Mouse (Mus musculus) cerebellum, adult 9-11 months (tissue): ENCODE data around the gene Ust.

ENCODE experiments used
- DNase-seq: peaks from one replicate; pipeline ENCODE4 v3.0.0; 2022

Gene Ust

DNA sequence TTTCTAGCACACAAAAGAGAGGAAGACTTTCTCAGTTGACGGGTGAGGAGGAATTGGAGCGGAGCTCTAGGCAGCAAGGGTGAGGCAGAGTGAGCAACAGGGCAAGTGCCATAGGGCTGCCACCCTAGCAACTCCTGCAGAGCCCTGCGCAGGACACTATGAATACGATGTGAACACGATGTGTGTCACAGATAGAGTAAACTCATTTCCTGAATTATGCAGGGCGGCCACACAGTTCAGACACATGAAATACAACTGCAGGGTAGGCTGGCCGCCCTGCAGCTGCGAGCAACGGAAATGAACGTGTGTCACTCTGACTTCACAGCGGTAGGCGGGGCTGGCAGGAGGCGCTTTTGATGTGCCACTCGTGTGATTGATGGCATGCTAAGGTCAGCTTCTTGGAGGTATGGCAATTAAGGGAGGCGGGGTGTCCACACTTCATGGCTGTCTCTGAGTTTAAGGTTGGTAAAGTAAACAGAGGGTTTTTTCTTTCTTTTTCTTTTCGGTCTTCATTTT lies 304.7 kb downstream of the Ust start:
- no peak for DNase-seq

DNA sequence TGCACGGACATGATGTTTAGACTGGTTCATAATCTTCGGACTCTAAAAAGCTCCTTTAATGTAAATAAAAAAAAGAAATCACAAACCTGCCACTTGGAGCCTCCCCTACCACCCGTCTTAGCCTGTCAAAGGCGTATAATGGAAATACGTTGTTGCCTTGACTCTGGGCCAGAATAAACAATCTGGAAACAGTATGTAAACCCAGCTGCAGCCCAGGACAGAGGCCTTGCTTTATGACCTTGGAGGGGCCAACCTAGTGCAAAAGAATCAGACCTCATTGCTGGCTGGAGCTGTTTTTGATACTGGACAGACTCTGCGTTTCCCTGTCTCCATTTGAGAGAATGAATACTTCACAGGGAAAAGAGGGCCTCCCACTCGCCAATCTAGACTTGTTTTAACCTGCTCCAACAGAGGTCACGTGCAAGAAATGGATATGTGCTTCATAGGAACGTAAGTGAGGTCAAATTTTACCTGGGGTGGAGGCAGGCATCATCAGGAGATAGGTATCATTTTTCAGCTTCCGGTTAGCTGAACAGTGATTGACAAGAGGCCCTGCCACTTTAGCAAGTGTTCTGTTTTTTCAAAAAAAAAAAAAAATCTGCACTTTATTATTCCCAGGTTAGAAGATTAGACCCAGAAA lies 305.2 kb downstream of the Ust start:
- no peak for DNase-seq

DNA sequence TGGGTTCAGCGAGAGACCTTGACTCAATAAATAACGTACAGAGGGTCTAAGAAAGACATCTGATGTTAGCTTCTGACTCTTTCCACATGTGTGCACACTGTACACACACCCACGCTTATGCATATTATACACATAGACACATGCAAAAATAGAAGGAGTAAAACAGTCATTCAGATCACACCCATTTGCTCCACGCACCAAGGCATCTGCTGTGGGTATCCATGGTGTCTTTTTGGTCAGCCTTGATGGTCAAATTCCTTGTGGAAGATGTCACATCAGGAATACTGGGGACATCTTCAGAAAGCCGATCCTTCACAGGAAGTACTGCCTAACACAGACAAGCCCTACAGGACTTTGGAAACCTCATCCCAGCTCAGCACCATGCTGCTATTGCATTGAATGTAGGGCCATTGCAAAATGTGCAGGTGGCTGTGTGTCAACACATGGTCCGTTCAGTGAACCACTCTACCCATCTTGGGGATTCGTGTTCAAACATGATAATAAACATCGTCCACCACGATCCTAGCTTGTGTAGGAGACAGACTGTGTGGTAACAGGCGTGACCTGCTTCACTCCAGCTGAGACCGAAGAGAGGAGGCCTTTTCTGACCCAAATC lies 305.9 kb downstream of the Ust start:
- no peak for DNase-seq

DNA sequence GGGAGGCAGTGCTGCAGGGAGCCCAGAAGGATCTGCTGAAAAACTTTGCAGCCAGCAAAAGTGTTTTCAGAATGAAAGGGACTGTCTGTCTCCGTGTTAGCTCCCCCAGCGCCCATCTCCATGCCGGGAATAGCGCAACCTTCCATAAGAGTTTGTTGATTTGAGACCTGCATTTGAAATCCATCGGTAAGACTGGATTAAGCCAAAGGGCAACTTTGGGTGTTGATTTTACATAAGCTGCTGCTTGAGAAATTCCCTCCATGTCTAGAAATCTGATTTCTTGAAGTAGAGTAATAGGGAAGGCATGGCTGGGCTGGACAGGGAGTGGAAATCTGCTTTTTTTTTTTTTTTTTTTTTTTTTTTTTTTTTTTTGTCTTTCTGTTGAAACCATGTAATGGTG lies 306.9 kb downstream of the Ust start:
- no peak for DNase-seq

DNA sequence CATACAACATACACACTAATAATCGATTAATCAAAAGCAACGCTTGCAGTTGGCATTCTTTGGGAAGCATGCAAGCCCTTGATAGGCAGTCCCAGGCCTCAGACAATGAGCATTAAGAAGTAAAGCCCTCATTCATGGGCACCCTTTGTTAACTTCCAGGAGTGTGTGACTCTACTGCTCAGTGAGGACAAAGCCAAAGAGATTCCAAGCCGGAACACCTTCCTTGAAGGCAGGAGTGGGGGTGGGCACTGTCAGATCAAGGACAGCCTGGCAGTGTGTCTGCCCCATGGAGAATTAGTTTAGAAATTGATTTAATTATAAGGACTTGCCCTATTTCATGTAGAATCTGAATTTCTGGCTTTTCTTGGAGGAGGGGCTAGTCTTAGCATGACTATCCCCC lies 308.3 kb downstream of the Ust start:
- DNase-seq = no peak

DNA sequence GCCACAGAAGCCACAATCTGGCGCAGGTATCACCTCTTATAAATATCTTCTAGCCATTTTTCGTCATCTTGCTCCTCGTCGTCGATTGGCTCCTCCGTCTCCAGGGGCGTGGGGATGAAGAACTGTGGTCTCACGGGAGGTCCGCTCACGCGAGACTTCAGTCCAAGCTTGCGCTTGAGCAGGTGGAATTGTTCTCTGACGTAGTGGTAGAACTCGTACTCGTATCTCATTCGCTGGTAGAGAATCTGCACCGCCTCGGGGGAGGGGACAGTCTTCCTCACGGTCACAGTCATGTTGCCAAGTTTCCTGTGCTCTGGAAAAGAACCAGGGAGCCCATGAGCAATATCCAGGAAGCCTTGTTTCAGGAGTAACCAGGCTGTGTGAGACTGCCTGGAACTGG lies 311.3 kb downstream of the Ust start:
- DNase-seq = no peak

DNA sequence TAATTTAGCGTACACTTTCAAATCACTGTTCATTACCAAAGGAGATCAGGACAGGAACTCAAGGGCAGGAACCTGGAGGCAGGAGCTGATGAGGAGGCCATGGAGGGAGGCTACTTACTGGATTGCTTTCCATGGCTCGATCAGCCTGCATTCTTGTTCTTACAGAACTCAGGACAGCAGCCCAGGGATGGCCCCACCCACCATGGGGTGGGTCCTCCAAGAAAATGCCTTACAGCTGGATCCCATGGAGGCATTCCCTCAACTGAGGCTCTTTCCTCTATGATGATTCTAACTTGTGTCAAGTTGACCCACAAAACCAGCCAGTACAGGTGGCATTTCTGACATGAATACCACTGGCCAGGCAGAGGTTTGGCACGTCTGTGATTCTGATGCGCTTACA lies 314.9 kb downstream of the Ust start:
- no peak for DNase-seq

DNA sequence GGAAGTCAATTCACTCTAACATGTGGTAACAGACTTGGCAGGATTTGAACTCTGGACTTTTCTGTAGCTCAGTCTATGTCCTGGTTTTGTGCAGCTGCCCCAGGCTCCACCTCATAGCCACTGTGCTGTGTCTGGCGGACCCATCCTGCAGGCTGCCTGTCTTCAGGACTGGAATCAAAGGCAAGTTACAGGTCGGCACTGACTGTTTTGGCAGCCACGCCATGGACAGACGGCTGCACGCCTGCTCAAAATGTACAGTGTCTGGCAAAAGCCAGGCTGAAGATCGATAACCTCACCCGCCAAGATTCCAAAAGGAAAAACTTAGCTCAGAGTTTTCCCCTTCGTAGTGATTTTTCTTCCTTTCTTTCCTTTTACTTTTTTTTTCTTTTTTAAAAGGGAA lies 318.8 kb downstream of the Ust start:
- DNase-seq = no peak

DNA sequence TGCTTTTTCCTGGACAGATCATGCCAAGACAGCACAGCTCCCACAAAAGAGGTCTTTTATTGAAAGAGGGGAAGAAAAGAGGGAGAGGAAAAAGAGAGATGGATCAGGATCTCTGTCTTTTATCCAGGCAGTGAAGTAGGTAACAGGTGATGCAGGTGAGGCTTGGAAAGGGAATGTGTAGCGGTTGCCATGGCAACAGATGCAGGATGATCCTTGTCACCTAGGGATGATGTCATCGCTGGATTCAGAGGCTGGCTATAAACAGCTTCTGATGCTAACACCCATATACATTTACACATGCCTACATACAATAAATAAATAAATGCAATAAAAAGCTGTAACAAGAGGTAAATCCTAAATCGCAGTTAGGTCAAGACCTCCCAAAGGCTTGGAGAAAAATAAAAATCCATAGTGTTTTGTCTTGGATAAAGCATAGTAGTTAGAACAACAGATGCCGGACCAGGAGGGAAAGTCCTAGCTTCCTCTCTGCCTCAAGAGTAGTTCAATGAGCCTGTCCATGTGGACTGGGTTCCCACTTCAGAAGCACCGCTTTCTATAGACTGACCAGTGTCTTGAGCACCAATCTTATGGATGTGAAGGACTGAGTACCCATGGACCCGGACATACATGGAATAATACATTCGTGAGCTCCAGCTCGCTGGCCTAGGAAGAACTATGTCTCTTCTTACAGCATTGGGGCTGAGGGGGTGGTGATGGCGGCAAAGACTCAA lies 319.4 kb downstream of the Ust start:
- DNase-seq = no peak

DNA sequence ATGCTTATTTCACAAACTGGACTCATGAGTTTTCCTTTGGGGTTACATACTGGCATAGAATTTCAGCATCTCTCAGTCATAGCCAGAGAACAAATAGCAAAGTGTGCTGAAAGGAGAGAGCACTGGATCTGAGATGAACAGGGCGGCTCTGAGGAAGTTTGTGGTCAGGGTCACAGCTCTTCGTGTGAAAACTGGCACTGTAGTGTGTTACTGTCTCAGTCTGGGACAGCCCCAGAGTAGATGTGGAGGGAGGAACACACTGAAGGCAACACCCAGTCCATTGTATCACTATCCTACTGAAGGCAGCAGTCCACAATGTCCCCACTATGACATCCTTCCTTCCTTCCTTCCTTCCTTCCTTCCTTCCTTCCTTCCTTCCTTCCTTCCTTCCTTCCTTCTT lies 321.0 kb downstream of the Ust start:
- DNase-seq = no peak

DNA sequence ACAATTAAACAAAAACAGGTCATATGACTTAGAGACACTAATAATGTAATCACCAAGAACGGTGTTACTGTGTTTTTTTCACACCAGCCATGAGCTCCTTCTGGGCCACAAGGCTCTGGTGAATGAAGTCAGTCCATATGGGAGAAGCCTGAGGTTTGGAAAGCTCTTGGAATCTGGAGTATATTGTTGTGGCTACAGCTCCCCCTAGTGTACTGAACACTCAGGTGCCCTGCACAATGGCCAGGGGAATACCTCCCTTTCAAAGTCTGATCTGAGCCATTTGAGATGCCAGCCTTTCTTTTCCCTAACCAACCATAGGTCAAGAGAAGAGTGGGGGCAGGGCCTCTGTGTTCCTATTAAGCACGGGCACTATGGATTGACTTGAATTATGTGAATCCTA lies 322.3 kb downstream of the Ust start:
- DNase-seq = peak; percentile 69

DNA sequence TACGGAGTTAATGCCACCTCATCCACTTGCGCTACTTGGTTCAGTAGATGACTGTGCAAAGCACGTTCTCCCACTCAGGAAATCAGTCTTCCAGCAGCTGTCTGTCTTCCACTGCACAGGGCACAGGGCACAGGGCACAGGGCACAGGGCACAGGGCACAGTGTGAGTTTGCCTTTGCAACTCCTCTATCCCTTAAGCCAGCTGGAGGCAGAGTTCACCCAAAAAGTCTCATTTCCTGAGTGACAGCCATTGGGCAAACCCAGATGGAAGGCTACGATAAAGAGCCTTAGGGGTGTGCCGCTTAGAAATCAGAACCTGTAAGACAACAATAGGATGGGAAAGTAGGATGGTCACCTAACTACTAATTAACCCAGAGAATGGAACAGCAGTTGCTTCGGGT lies 322.9 kb downstream of the Ust start:
- DNase-seq = no peak

DNA sequence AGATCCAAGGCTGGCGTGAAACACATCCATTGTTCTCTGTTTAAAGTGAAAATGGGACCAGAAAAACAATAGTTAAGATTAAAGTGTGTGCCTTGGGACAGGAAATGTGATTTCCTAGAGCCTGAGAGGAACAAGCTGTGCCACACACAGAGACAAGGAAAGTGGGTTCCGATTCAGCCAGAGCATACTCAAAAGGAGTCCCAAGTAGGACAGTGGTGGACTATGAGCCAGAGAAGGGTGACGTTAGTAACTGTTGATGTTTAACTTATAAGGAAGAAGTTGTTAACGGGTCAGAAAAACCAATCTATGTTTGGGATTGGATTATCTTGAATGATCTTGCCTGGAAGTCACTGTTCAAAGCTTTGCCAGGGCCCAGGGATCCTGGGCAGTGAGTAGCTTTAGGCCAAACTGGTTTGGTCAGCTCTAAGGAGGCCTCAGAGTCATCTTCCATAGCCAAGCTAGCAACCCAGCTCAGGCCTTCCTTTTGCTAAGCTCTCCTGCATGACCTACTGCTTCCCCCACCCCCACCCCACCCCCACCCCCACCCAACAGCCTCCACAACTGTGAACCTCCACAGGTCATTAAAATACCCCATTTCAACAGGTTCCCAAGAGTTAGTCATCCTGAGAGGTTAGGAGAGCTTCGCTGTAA lies 329.2 kb downstream of the Ust start:
- no peak for DNase-seq

DNA sequence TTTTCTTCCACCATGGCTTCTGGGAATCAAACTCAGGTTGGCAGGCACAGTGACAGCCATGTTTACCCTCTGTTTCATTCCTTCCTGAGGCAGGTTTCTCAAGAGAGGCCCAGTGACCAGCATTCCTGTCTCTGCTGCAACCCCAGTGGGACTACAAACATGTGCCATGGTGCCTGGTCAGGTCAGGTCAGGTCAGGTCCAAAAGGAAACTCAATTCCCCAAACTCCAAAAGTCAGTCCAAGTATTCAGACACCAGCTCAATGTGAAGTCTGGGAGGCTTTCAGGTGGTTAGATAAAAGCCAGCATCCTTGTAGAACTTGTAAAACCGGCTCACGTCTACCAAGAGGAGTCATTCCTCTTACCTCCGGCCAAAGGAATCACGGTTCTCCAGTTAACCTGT lies 333.0 kb downstream of the Ust start:
- DNase-seq = no peak

DNA sequence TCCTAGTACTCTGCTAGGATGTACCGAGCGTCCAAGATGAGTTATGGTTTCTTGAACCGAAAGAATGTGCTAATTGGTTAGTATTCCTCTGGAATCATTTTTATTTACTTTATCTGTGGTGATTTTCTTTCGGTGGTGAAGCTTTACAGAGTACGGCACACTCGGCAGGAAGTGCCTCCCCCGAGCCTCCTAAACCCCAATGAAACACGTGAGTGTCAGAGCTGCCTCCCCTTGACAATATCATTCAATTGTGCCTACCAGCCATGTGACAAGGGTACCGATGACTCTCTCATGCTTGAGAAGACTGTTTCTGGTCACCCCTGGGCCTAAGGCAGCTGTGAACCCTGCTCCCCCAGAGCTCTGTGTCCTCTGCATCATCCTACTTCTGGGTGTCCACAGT lies 333.9 kb downstream of the Ust start:
- no peak for DNase-seq

DNA sequence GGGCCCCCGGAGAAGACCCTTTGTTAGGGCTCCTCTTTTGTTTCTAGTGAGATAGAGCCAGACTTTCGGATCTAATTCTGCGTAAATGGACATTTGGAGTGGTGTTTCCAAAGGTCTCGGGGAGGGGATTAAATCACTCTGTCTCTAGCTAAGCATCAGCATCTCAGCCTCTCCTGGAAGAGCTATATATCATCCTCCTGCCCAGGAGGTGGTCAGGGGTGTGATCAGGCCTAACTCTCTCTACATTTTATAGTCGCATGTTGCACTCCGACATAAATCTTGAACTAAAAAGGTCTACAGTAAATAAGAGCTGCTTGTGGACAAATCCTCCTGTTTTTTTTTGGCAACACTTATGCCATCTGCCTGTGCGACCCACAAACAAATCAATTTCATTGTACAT lies 335.5 kb downstream of the Ust start:
- no peak for DNase-seq

DNA sequence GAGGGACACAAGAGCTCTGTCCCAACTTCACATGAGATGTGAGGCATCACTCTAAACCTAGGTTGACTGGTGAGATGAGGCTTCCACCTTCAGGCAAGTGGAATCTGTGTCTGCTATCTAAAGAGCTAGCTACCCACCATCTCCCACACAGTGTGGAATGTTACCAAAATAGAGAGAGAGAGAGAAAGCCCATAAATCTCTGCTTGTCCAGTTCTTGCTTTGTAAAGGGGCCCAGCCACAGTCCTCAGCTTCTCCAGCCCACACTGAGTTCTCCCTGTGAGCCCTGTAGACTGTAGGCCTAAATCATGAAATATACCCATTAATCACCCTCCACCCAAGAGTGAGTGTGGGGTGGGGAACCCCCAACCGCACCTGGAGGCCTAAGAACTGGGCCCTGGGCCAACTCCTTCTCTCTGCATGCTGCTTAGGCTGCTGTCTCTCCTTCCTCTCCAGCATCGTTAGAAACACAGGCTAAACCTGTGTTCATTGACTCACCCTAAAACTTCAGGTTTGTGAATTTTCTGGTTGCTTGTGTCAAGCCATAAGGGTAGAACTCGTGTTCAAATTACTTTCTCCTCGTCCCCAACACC lies 336.9 kb downstream of the Ust start:
- DNase-seq = no peak

DNA sequence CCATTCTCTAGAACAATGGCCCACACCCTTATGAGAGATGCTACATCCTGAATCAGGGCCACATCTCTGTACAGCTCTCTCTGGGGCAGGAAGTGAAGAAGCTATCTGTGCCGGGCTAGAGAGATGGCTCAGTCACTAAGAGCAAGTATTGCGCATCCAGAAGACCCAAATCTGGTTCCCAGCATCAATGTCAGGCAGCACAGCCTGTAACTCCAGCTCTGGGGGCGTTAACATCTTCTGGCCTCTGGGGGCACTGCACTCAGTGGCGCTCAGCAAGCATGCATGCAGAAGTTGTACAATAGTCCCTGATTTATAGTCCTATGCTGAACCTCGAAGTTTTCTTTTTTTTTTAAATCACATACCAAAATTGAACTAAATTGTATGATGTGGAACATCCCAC lies 341.0 kb downstream of the Ust start:
- DNase-seq = no peak

DNA sequence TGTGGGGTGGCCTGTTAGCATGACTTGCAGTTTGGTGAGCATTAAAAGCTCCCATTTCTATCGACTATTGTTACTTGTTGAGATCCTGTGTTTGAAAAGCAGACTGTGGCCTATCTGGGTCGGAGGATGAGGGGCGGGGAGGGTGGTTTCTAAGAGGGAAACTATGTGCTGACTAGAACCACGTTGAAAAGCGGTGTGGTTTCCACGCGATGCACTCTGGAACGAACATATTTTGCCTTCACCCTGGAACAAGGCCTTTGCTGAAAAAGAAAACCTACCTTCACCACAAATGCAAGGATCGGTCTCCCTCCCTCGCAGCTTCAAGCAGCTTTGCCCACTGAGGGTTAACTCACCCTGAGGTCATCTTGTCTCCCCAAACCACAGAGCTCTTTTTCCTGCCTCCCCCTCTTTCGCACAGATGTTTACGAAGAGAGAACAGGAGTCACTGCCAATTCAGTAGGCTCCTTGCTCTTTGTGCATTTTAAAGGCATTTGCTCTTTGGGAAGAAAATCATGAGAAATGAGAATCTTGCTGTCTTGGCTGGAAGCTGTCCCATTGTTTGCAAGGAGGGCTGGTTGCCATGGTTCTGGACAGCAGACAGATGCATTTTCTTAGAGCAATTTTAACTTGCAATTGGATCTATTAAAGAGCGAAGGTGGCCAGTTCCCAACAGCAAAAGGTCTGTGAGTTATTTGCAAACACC lies 342.1 kb downstream of the Ust start:
- DNase-seq = no peak

DNA sequence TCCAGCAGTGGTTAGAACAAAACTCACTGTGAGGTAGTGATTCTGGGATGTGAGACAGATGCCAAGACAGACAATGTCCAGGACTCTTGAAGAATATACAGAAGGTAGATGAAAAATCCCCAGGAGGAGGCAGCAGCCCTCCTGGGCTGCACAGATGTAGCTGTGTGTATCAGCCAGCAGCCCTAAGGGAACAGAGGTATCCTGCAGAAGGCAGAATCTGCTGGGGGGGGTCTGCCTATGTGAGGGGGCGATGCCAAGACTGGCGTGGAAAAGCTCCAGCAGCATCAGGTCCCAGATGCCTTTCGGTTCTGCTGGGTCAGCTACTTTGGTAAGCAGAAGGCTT lies 342.6 kb downstream of the Ust start:
- no peak for DNase-seq

DNA sequence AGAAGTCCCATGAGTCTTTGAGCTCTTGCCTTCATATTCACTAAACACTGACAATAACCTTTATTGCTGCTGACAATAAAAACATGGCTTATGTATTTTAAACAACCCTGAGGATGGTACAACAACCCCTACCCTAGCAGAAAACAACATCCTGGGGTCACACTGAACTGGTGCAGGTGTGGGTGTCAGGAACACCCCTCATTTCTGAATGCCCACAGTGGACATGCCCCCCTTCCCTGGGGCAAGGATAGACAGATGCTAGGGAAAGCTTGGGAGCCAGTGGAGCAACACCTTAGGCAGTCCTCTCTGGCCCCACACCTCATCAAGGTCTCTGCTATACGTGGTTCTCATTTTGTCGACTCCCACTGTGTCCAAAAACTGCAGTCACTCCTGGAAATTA lies 343.9 kb downstream of the Ust start:
- DNase-seq = no peak

DNA sequence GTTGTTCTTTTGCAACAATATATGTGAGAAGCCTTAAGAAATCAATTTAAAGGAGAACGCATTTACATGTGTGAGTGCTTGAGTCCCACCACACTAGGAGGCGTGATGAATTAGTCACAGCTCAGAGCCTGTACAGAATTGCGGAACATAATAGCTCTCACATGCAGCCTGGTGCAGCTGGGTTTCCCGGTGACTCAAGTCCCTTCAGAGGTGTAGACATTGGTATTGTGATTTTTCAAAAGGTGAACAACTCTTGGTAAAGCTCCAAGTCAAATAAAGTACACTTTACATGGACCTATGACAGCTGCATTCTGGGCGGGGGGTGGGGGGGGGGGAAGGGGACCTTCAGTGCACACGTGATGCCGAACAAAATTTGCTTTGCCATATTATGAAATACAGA lies 344.4 kb downstream of the Ust start:
- no peak for DNase-seq

DNA sequence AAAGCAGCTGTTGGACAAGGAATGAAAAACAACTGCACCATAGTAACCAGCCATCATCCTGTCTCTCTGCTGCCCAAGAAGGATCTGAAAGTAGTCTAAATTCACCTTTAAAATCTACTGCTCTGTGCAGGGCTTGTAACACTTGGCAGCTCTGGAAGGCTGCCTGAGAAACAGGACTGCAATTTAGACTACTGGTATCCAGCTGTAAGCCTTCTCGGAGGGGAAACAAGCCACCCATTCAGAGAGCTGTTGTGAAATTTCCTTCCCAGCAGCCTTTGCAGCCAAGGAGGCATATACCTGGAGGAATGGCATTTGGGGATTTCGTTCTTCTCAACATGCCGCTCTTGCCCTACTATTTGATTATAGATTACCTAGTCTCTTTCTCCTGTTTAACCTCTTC lies 345.6 kb downstream of the Ust start:
- no peak for DNase-seq
